Comparison of ENCODE assay signal across 10 mouse cellular contexts in genomic region chr10:68442713-68443112, GRCm38 (mm10).
DNase-seq lines count a peak whose midpoint lies in the region; ATAC-seq lines count a peak whose summit lies in the region.
"Had no signal": no experiment of that assay in that cellular context is flagged by ENCODE, and none has a peak within 500 bp of the region (broad histone marks: within the 10 kb centered on the region; RNA-seq: fewer than 3 reads in every experiment).

No protein-coding gene starts in this region.

- H3K4me3 ChIP-seq in kidney, embryonic 15.5 days (replicated peaks) = no peak overlapping the region
- no peak overlapping the region for H3K4me3 ChIP-seq in limb, embryonic 13.5 days
- H3K4me3 ChIP-seq: hindbrain, embryonic 10.5 days had no signal

- no peak for ATAC-seq in kidney, embryonic 15.5 days (replicated peaks; ENCODE audit: low FRiP score)
- ATAC-seq in limb, embryonic 13.5 days (ENCODE audit: low FRiP score, low read depth) = no peak

- 17% methylated on average over 3 of the region's 3 CpGs for WGBS in kidney, embryonic 15.5 days
- WGBS in limb, embryonic 13.5 days = 9% methylated on average over 3 of the region's 3 CpGs

- H3K9me3 ChIP-seq in kidney, embryonic 15.5 days (replicated peaks) = no peaks in the 10 kb centered on the region
- no peaks in the 10 kb centered on the region for H3K9me3 ChIP-seq in limb, embryonic 13.5 days
- H3K9me3 ChIP-seq: hindbrain, embryonic 10.5 days had no signal

- peak overlapping the region; percentile 33; the same call in 1 of the 2 replicates for H3K27ac ChIP-seq in kidney, embryonic 15.5 days
- H3K27ac ChIP-seq in limb, embryonic 13.5 days = peak overlapping the region; percentile 44; the same call in 1 of the 2 replicates
- H3K27ac ChIP-seq: hindbrain, embryonic 10.5 days; macrophage had no signal

- DNase-seq in adrenal gland, postnatal 10 days = peak; percentile 5
- no peak for DNase-seq in adrenal gland, postnatal 36 days
- no peak for DNase-seq in kidney, adult 9 months
- peak; percentile 16 for DNase-seq in CD4-positive helper T cell, adult 2 months (ENCODE audit: low read depth, low spot score)
- DNase-seq in cerebellum, postnatal 25 days = no peak
- no peak for DNase-seq in left cerebral cortex, adult 18-20 months (ENCODE audit: low spot score in 2 of 2)

- no peaks in the 10 kb centered on the region for H3K27me3 ChIP-seq in kidney, embryonic 15.5 days
- no peaks in the 10 kb centered on the region for H3K27me3 ChIP-seq in limb, embryonic 13.5 days

- peaks cover 30% of the 10 kb centered on the region for H3K4me1 ChIP-seq in kidney, embryonic 15.5 days
- peaks cover 56% of the 10 kb centered on the region for H3K4me1 ChIP-seq in limb, embryonic 13.5 days

- no peak overlapping the region for H3K4me2 ChIP-seq in kidney, embryonic 15.5 days
- peak overlapping the region; percentile 44 for H3K4me2 ChIP-seq in limb, embryonic 13.5 days (replicated peaks)

- H3K9ac ChIP-seq in kidney, embryonic 15.5 days = no peak overlapping the region
- no peak overlapping the region for H3K9ac ChIP-seq in limb, embryonic 13.5 days

- no peaks in the 10 kb centered on the region for H3K36me3 ChIP-seq in kidney, embryonic 15.5 days
- no peaks in the 10 kb centered on the region for H3K36me3 ChIP-seq in limb, embryonic 13.5 days
- H3K36me3 ChIP-seq: hindbrain, embryonic 10.5 days had no signal

Comparison
In these comparisons a context has a peak if more than half of its experiments do, and no peak if none do; other contexts are left out.
1. DNase-seq: peak in adrenal gland, postnatal 10 days (single experiment) and CD4-positive helper T cell, adult 2 months (single experiment); none in adrenal gland, postnatal 36 days (0 of 2), kidney, adult 9 months (single experiment), cerebellum, postnatal 25 days (0 of 2) and left cerebral cortex, adult 18-20 months (0 of 2).